Mouse (Mus musculus): ENCODE results near the gene Ilf2. TPM values are rescaled to one million over a fixed set of nuclear protein-coding genes. Genes with fewer than 3 reads are reported as not detected.

Ilf2 gene
- polyA plus RNA-seq, 1 experiment from 2014 or later: 236 TPM

GRCm38 (mm10) chr3:90493831-90494540, 18.1 kb downstream of the Ilf2 start:
- H3K36me3 ChIP-seq: peaks cover 47% of the 10 kb centered on the region
- H3K9ac ChIP-seq: no peak overlapping the region
- WGBS: 59% methylated on average over 4 of the region's 4 CpGs
- no peaks in the 10 kb centered on the region for H3K9me3 ChIP-seq (replicated peaks)
- H3K4me3 ChIP-seq (replicated peaks): no peak overlapping the region
- no peak for ATAC-seq (replicated peaks; ENCODE audit: low FRiP score)
- peaks cover 8% of the 10 kb centered on the region for H3K4me1 ChIP-seq
- H3K4me2 ChIP-seq: no peak overlapping the region
- H3K27me3 ChIP-seq: no peaks in the 10 kb centered on the region
- H3K27ac ChIP-seq: no peak overlapping the region

GRCm38 (mm10) chr3:90495850-90496525, 20.1 kb downstream of the Ilf2 start:
- Histone ChIP-seq H3K9me3 (replicated peaks) (no peaks in the 10 kb centered on the region), H3K4me2 (no peak overlapping the region), H3K27ac (no peak overlapping the region), H3K27me3 (no peaks in the 10 kb centered on the region), H3K9ac (no peak overlapping the region), H3K4me1 (no peaks in the 10 kb centered on the region), H3K4me3 (replicated peaks) (no peak overlapping the region), H3K36me3 (peaks cover 58% of the 10 kb centered on the region)
- WGBS: 91% methylated on average over 7 of the region's 7 CpGs
- no peak for ATAC-seq (replicated peaks; ENCODE audit: low FRiP score)

- H3K36me3 ChIP-seq: peaks cover 74% of the 10 kb centered on the region
- H3K4me3 ChIP-seq (replicated peaks): no peak overlapping the region
- no peaks in the 10 kb centered on the region for H3K27me3 ChIP-seq
- no peaks in the 10 kb centered on the region for H3K4me1 ChIP-seq
- H3K9ac ChIP-seq: no peak overlapping the region
- ATAC-seq (replicated peaks; ENCODE audit: low FRiP score): no peak
- no peak overlapping the region for H3K27ac ChIP-seq
- H3K9me3 ChIP-seq (replicated peaks): no peaks in the 10 kb centered on the region
- H3K4me2 ChIP-seq: no peak overlapping the region
These were observed 21.7 kb downstream of the Ilf2 start for GRCm38 (mm10) chr3:90497597-90497996.

GRCm38 (mm10) chr3:90503444-90503843, 27.5 kb downstream of the Ilf2 start:
- ATAC-seq (replicated peaks; ENCODE audit: low FRiP score): no peak
- peaks cover 89% of the 10 kb centered on the region for H3K36me3 ChIP-seq

GRCm38 (mm10) chr3:90505216-90505615, 29.3 kb downstream of the Ilf2 start:
- Histone ChIP-seq H3K9ac (no peak overlapping the region), H3K4me2 (no peak overlapping the region), H3K27me3 (no peaks in the 10 kb centered on the region), H3K9me3 (replicated peaks) (no peaks in the 10 kb centered on the region), H3K4me1 (peaks cover 17% of the 10 kb centered on the region), H3K27ac (no peak overlapping the region), H3K4me3 (replicated peaks) (no peak overlapping the region), H3K36me3 (peaks cover 71% of the 10 kb centered on the region)
- no peak for ATAC-seq (replicated peaks; ENCODE audit: low FRiP score)
- WGBS: 91% methylated on average over 5 of the region's 5 CpGs

More at GRCm38 (mm10) chr3:90503444-90503843, 27.5 kb downstream of the Ilf2 start:
- Histone ChIP-seq H3K27ac (no peak overlapping the region), H3K4me2 (no peak overlapping the region), H3K9me3 (replicated peaks) (no peaks in the 10 kb centered on the region), H3K4me3 (replicated peaks) (no peak overlapping the region), H3K9ac (no peak overlapping the region), H3K27me3 (no peaks in the 10 kb centered on the region), H3K4me1 (peaks cover 13% of the 10 kb centered on the region)
- WGBS: 83% methylated on average over 4 of the region's 4 CpGs

GRCm38 (mm10) chr3:90506362-90506761, 30.4 kb downstream of the Ilf2 start:
- Histone ChIP-seq H3K27ac (no peak overlapping the region), H3K9me3 (replicated peaks) (no peaks in the 10 kb centered on the region), H3K4me3 (replicated peaks) (no peak overlapping the region), H3K27me3 (no peaks in the 10 kb centered on the region), H3K36me3 (peaks cover 69% of the 10 kb centered on the region), H3K4me1 (peaks cover 17% of the 10 kb centered on the region), H3K9ac (no peak overlapping the region), H3K4me2 (no peak overlapping the region)
- 75% methylated on average over 3 of the region's 3 CpGs for WGBS
- no peak for ATAC-seq (replicated peaks; ENCODE audit: low FRiP score)

- Histone ChIP-seq H3K9ac (peak overlapping the region; percentile 99), H3K27me3 (no peaks in the 10 kb centered on the region), H3K4me3 (replicated peaks) (peak overlapping the region; percentile 95), H3K27ac (peak overlapping the region; percentile 97), H3K9me3 (replicated peaks) (no peaks in the 10 kb centered on the region), H3K36me3 (peaks cover 48% of the 10 kb centered on the region), H3K4me2 (peak overlapping the region; percentile 62), H3K4me1 (peaks cover 18% of the 10 kb centered on the region)
- WGBS: 2% methylated on average over 20 of the region's 20 CpGs
- ATAC-seq (replicated peaks; ENCODE audit: low FRiP score): no peak
These were observed 32.5 kb downstream of the Ilf2 start for GRCm38 (mm10) chr3:90508287-90508949.

GRCm38 (mm10) chr3:90508950-90509746, 33.2 kb downstream of the Ilf2 start, which contains the start of gene Chtop:
TSS of gene Chtop (minus strand) at chr3:90509498.
- H3K4me1 ChIP-seq: peaks cover 26% of the 10 kb centered on the region
- H3K27me3 ChIP-seq: no peaks in the 10 kb centered on the region
- peak within 1 kb of the TSS; percentile 62 for H3K4me2 ChIP-seq
- H3K36me3 ChIP-seq: peaks cover 41% of the 10 kb centered on the region
- peak within 1 kb of the TSS; percentile 99 for H3K9ac ChIP-seq
- no peaks in the 10 kb centered on the region for H3K9me3 ChIP-seq (replicated peaks)
- H3K4me3 ChIP-seq (replicated peaks): peak within 1 kb of the TSS; percentile 95
- under 1% methylated on average over 66 of the region's 66 CpGs for WGBS
- peak; percentile 94 for ATAC-seq (replicated peaks; ENCODE audit: low FRiP score)
- peak within 1 kb of the TSS; percentile 97 for H3K27ac ChIP-seq

- no peak overlapping the region for H3K9ac ChIP-seq
These were observed 33.8 kb downstream of the Ilf2 start for GRCm38 (mm10) chr3:90509747-90510123.

GRCm38 (mm10) chr3:90512276-90512675, 36.4 kb downstream of the Ilf2 start:
- no peak for ATAC-seq (replicated peaks; ENCODE audit: low FRiP score)
- H3K27me3 ChIP-seq: no peaks in the 10 kb centered on the region
- H3K4me1 ChIP-seq: peaks cover 38% of the 10 kb centered on the region
- H3K36me3 ChIP-seq: peaks cover 10% of the 10 kb centered on the region
- no peak overlapping the region for H3K4me2 ChIP-seq
- WGBS: 83% methylated on average over 5 of the region's 5 CpGs
- no peak overlapping the region for H3K27ac ChIP-seq
- no peak overlapping the region for H3K4me3 ChIP-seq (replicated peaks)
- H3K9me3 ChIP-seq (replicated peaks): no peaks in the 10 kb centered on the region
- no peak overlapping the region for H3K9ac ChIP-seq

More at GRCm38 (mm10) chr3:90509747-90510123, 33.8 kb downstream of the Ilf2 start:
- peaks cover 35% of the 10 kb centered on the region for H3K36me3 ChIP-seq
- H3K4me3 ChIP-seq (replicated peaks): peak overlapping the region; percentile 95
- peak overlapping the region; percentile 79 for H3K27ac ChIP-seq
- no peaks in the 10 kb centered on the region for H3K27me3 ChIP-seq
- 26% methylated on average over 2 of the region's 2 CpGs for WGBS
- H3K4me2 ChIP-seq: peak overlapping the region; percentile 62
- H3K9me3 ChIP-seq (replicated peaks): no peaks in the 10 kb centered on the region
- no peak for ATAC-seq (replicated peaks; ENCODE audit: low FRiP score)
- peaks cover 31% of the 10 kb centered on the region for H3K4me1 ChIP-seq

- Histone ChIP-seq H3K9ac (no peak overlapping the region; the same call in 1 of the 2 replicates), H3K9me3 (replicated peaks) (no peaks in the 10 kb centered on the region), H3K27me3 (no peaks in the 10 kb centered on the region), H3K4me3 (replicated peaks) (peak overlapping the region; percentile 45), H3K36me3 (peaks cover 6% of the 10 kb centered on the region), H3K4me1 (peaks cover 30% of the 10 kb centered on the region), H3K4me2 (peak overlapping the region; percentile 80), H3K27ac (peak overlapping the region; percentile 74; the same call in 1 of the 2 replicates)
- ATAC-seq (replicated peaks; ENCODE audit: low FRiP score): no peak
- 70% methylated on average over 9 of the region's 9 CpGs for WGBS
These were observed 37.2 kb downstream of the Ilf2 start for GRCm38 (mm10) chr3:90512948-90513642.

All from kidney, embryonic 15.5 days (tissue).